ENCODE assay signal across 26 mouse cellular contexts in genomic region chr15:46849545-46849944, GRCm38 (mm10).
A peak's percentile ranks its signal among the peaks of the same experiment; 100 is the strongest.
DNase-seq lines count a peak whose midpoint lies in the region; ATAC-seq lines count a peak whose summit lies in the region.
"Had no signal": no experiment of that assay in that cellular context is flagged by ENCODE, and none has a peak within 500 bp of the region (broad histone marks: within the 10 kb centered on the region; RNA-seq: fewer than 3 reads in every experiment).

No protein-coding gene starts in this region.

- no peak overlapping the region for H3K9ac ChIP-seq in forebrain, embryonic 14.5 days (ENCODE audit: low read length)
- H3K9ac ChIP-seq in forebrain, embryonic 15.5 days (replicated peaks) = no peak overlapping the region
- H3K9ac ChIP-seq: heart, embryonic 13.5 days; hindbrain, embryonic 14.5 days had no signal

- no peak overlapping the region for H3K4me2 ChIP-seq in forebrain, embryonic 14.5 days (ENCODE audit: low read length)
- H3K4me2 ChIP-seq in forebrain, embryonic 15.5 days (replicated peaks) = no peak overlapping the region
- H3K4me2 ChIP-seq: heart, embryonic 13.5 days; hindbrain, embryonic 14.5 days had no signal

- no peaks in the 10 kb centered on the region for H3K9me3 ChIP-seq in forebrain, embryonic 14.5 days (replicated peaks; ENCODE audit: control insufficient read depth, low read length)
- H3K9me3 ChIP-seq in forebrain, embryonic 15.5 days = no peaks in the 10 kb centered on the region
- H3K9me3 ChIP-seq: G1E; heart, embryonic 10.5 days; heart, embryonic 13.5 days had no signal

- WGBS in forebrain, embryonic 14.5 days = 73% methylated on average over 2 of the region's 2 CpGs
- 76% methylated on average over 2 of the region's 2 CpGs for WGBS in forebrain, embryonic 15.5 days

- H3K4me1 ChIP-seq in forebrain, embryonic 14.5 days (ENCODE audit: control insufficient read depth, insufficient read depth, low read length) = no peaks in the 10 kb centered on the region
- H3K4me1 ChIP-seq in forebrain, embryonic 15.5 days = no peaks in the 10 kb centered on the region
- H3K4me1 ChIP-seq: heart, embryonic 10.5 days; heart, embryonic 13.5 days had no signal

- ATAC-seq in forebrain, embryonic 14.5 days = no peak
- ATAC-seq in forebrain, embryonic 15.5 days (replicated peaks) = no peak
- ATAC-seq: hindbrain, postnatal 0 days; inflammation-experienced regulatory T-cells, adult 6 months; intestine, embryonic 16.5 days; Patski had no signal

- no peaks in the 10 kb centered on the region for H3K27me3 ChIP-seq in forebrain, embryonic 14.5 days (replicated peaks; ENCODE audit: control insufficient read depth, insufficient read depth, low read length)
- H3K27me3 ChIP-seq in forebrain, embryonic 15.5 days = no peaks in the 10 kb centered on the region
- H3K27me3 ChIP-seq: CH12.LX; heart, embryonic 13.5 days; Patski had no signal

- H3K36me3 ChIP-seq in forebrain, embryonic 14.5 days (ENCODE audit: control insufficient read depth, insufficient read depth, low read length) = no peaks in the 10 kb centered on the region
- H3K36me3 ChIP-seq in forebrain, embryonic 15.5 days = no peaks in the 10 kb centered on the region
- H3K36me3 ChIP-seq: G1E; heart, embryonic 10.5 days; heart, embryonic 13.5 days had no signal

- no peak overlapping the region for H3K4me3 ChIP-seq in forebrain, embryonic 14.5 days (ENCODE audit: low read depth, low read length)
- no peak overlapping the region for H3K4me3 ChIP-seq in forebrain, embryonic 15.5 days
- H3K4me3 ChIP-seq: heart, adult 2 months; heart, embryonic 10.5 days; heart, embryonic 13.5 days had no signal

- DNase-seq in forebrain, embryonic 14.5 days (ENCODE audit: low spot score) = peak; percentile 22
- DNase-seq in layer of hippocampus, adult 11-12 months (ENCODE audit: low spot score) = peak; percentile 6
- no peak for DNase-seq in layer of hippocampus, adult 8-10 months (ENCODE audit: low spot score in 2 of 2)
- peak; percentile 18 for DNase-seq in brain, adult 2 months (ENCODE audit: low read depth, low spot score)
- DNase-seq in telencephalon, adult 2 months (ENCODE audit: low read depth, low spot score) = peak; percentile 21
- DNase-seq in adrenal gland, adult (ENCODE audit: inconsistent age in 2 of 2, low spot score in 1 of 2) = no peak
- DNase-seq: adrenal gland, adult 2 months; adrenal gland, postnatal 14 days; B cell, adult 2 months; cerebellum, adult 18-20 months; cerebellum, adult 9-10 months; cerebellum, postnatal 14 days; gastrocnemius, postnatal 36 days; heart, adult 2 months; heart, postnatal 14 days; heart, postnatal 4 days had no signal

- H3K27ac ChIP-seq in forebrain, embryonic 14.5 days (ENCODE audit: low read depth, low read length) = no peak overlapping the region
- H3K27ac ChIP-seq in forebrain, embryonic 15.5 days (replicated peaks) = no peak overlapping the region
- H3K27ac ChIP-seq: heart, adult 2 months; heart, embryonic 10.5 days; heart, embryonic 13.5 days; hindbrain, embryonic 14.5 days; hindbrain, postnatal 0 days had no signal

Comparison
In these comparisons a context has a peak if more than half of its experiments do, and no peak if none do; other contexts are left out.
1. DNase-seq: peak in forebrain, embryonic 14.5 days (single experiment), layer of hippocampus, adult 11-12 months (single experiment), brain, adult 2 months (single experiment) and telencephalon, adult 2 months (single experiment); none in layer of hippocampus, adult 8-10 months (0 of 2) and adrenal gland, adult (0 of 2).